Mouse (Mus musculus): ENCODE data around the gene Cdh8. TPM values are rescaled to one million over a fixed set of nuclear protein-coding genes. Genes with fewer than 3 reads are reported as not detected.
"Not testable (repeated sequence)": the region's sequence is repeated elsewhere in the genome, so short reads cannot be mapped to it uniquely, and the experiment has no call there.

The Cdh8 gene
- polyA plus RNA-seq, 1 experiment from 2014 or later = 47.0 TPM

- 16% methylated on average over 3 of the region's 3 CpGs for WGBS
- Histone ChIP-seq H3K9ac (replicated peaks) (no peak overlapping the region), H3K4me3 (replicated peaks) (no peak overlapping the region), H3K4me2 (replicated peaks) (no peak overlapping the region), H3K36me3 (no peaks in the 10 kb centered on the region), H3K9me3 (no peaks in the 10 kb centered on the region), H3K4me1 (replicated peaks) (peaks cover 5% of the 10 kb centered on the region; the same call in 1 of the 2 replicates), H3K27me3 (no peaks in the 10 kb centered on the region), H3K27ac (no peak overlapping the region)
- ATAC-seq = no peak
These were observed 149.1 kb downstream of the Cdh8 start for GRCm38 (mm10) chr8:99267133-99267532.

- Histone ChIP-seq H3K27ac (peak overlapping the region; percentile 9; the same call in 1 of the 2 replicates), H3K4me1 (replicated peaks) (peaks cover 19% of the 10 kb centered on the region)
These were observed 181.9 kb downstream of the Cdh8 start for GRCm38 (mm10) chr8:99234372-99234771.

GRCm38 (mm10) chr8:99223697-99224096, 192.6 kb downstream of the Cdh8 start:
- no peak overlapping the region for H3K4me2 ChIP-seq (replicated peaks)
- no peaks in the 10 kb centered on the region for H3K36me3 ChIP-seq
- 80% methylated on average over 6 of the region's 6 CpGs for WGBS
- H3K4me1 ChIP-seq (replicated peaks) = no peaks in the 10 kb centered on the region
- H3K4me3 ChIP-seq (replicated peaks) = no peak overlapping the region
- no peak overlapping the region for H3K27ac ChIP-seq
- no peaks in the 10 kb centered on the region for H3K27me3 ChIP-seq
- ATAC-seq = no peak
- no peak overlapping the region for H3K9ac ChIP-seq (replicated peaks)
- H3K9me3 ChIP-seq = no peaks in the 10 kb centered on the region

More at GRCm38 (mm10) chr8:99234372-99234771, 181.9 kb downstream of the Cdh8 start:
- Histone ChIP-seq H3K9ac (replicated peaks) (no peak overlapping the region), H3K4me2 (replicated peaks) (no peak overlapping the region), H3K4me3 (replicated peaks) (no peak overlapping the region), H3K9me3 (no peaks in the 10 kb centered on the region), H3K36me3 (no peaks in the 10 kb centered on the region), H3K27me3 (no peaks in the 10 kb centered on the region)
- 23% methylated on average over 4 of the region's 4 CpGs for WGBS
- 0 out of 2 replicates have a peak, but pooled peaks have one; percentile 37 for ATAC-seq

GRCm38 (mm10) chr8:99205194-99205593, 211.1 kb downstream of the Cdh8 start:
- ATAC-seq = no peak
- 78% methylated on average over 7 of the region's 7 CpGs for WGBS
- H3K27me3 ChIP-seq = no peaks in the 10 kb centered on the region
- no peaks in the 10 kb centered on the region for H3K9me3 ChIP-seq
- H3K4me1 ChIP-seq (replicated peaks) = no peaks in the 10 kb centered on the region
- H3K9ac ChIP-seq (replicated peaks) = no peak overlapping the region
- no peaks in the 10 kb centered on the region for H3K36me3 ChIP-seq
- no peak overlapping the region for H3K4me2 ChIP-seq (replicated peaks)
- H3K27ac ChIP-seq = no peak overlapping the region
- no peak overlapping the region for H3K4me3 ChIP-seq (replicated peaks)

- 83% methylated on average over 2 of the region's 2 CpGs for WGBS
- H3K27ac ChIP-seq = no peak overlapping the region
- ATAC-seq = no peak
- H3K4me1 ChIP-seq (replicated peaks) = no peaks in the 10 kb centered on the region
- no peak overlapping the region for H3K9ac ChIP-seq (replicated peaks)
- H3K4me2 ChIP-seq (replicated peaks) = no peak overlapping the region
- 0 out of 2 replicates have a peak, but pooled peaks cover 2% of the 10 kb centered on the region for H3K36me3 ChIP-seq
- H3K4me3 ChIP-seq (replicated peaks) = no peak overlapping the region
- no peaks in the 10 kb centered on the region for H3K27me3 ChIP-seq
- no peaks in the 10 kb centered on the region for H3K9me3 ChIP-seq
These were observed 225.6 kb downstream of the Cdh8 start for GRCm38 (mm10) chr8:99190643-99191042.

GRCm38 (mm10) chr8:99186879-99187278, 229.4 kb downstream of the Cdh8 start:
- H3K9ac ChIP-seq (replicated peaks) = no peak overlapping the region
- no peaks in the 10 kb centered on the region for H3K4me1 ChIP-seq (replicated peaks)
- H3K36me3 ChIP-seq = 0 out of 2 replicates have a peak, but pooled peaks cover 2% of the 10 kb centered on the region
- no peak for ATAC-seq
- no peaks in the 10 kb centered on the region for H3K27me3 ChIP-seq
- H3K27ac ChIP-seq = no peak overlapping the region
- WGBS = 96% methylated on average over 5 of the region's 5 CpGs
- no peaks in the 10 kb centered on the region for H3K9me3 ChIP-seq
- H3K4me2 ChIP-seq (replicated peaks) = no peak overlapping the region
- no peak overlapping the region for H3K4me3 ChIP-seq (replicated peaks)

GRCm38 (mm10) chr8:99184186-99184585, 232.1 kb downstream of the Cdh8 start:
- H3K4me3 ChIP-seq (replicated peaks) = no peak overlapping the region
- no peak for ATAC-seq
- H3K27me3 ChIP-seq = no peaks in the 10 kb centered on the region
- no peaks in the 10 kb centered on the region for H3K4me1 ChIP-seq (replicated peaks)
- H3K36me3 ChIP-seq = no peaks in the 10 kb centered on the region
- H3K4me2 ChIP-seq (replicated peaks) = no peak overlapping the region
- no peaks in the 10 kb centered on the region for H3K9me3 ChIP-seq
- H3K9ac ChIP-seq (replicated peaks) = no peak overlapping the region
- H3K27ac ChIP-seq = no peak overlapping the region

- Histone ChIP-seq H3K27me3 (no peaks in the 10 kb centered on the region), H3K9me3 (no peaks in the 10 kb centered on the region), H3K4me1 (replicated peaks) (no peaks in the 10 kb centered on the region), H3K4me3 (replicated peaks) (no peak overlapping the region), H3K9ac (replicated peaks) (no peak overlapping the region), H3K4me2 (replicated peaks) (no peak overlapping the region), H3K36me3 (no peaks in the 10 kb centered on the region), H3K27ac (no peak overlapping the region)
- ATAC-seq = no peak
- WGBS = 39% methylated on average over 3 of the region's 3 CpGs
These were observed 249.3 kb downstream of the Cdh8 start for GRCm38 (mm10) chr8:99166966-99167365.

- no peak for ATAC-seq
These were observed 254.6 kb downstream of the Cdh8 start for GRCm38 (mm10) chr8:99161633-99162032.

GRCm38 (mm10) chr8:99145436-99145835, 270.8 kb downstream of the Cdh8 start:
- H3K4me3 ChIP-seq (replicated peaks) = no peak overlapping the region
- H3K9ac ChIP-seq (replicated peaks) = no peak overlapping the region
- H3K27ac ChIP-seq = no peak overlapping the region
- H3K36me3 ChIP-seq = no peaks in the 10 kb centered on the region
- 94% methylated on average over 6 of the region's 6 CpGs for WGBS
- no peak overlapping the region for H3K4me2 ChIP-seq (replicated peaks)
- H3K27me3 ChIP-seq = no peaks in the 10 kb centered on the region
- ATAC-seq = no peak
- H3K9me3 ChIP-seq = no peaks in the 10 kb centered on the region
- no peaks in the 10 kb centered on the region for H3K4me1 ChIP-seq (replicated peaks)

More at GRCm38 (mm10) chr8:99161633-99162032, 254.6 kb downstream of the Cdh8 start:
- H3K4me2 ChIP-seq (replicated peaks) = no peak overlapping the region
- H3K4me3 ChIP-seq (replicated peaks) = no peak overlapping the region
- no peaks in the 10 kb centered on the region for H3K9me3 ChIP-seq
- H3K4me1 ChIP-seq (replicated peaks) = no peaks in the 10 kb centered on the region
- 23% methylated on average over 4 of the region's 4 CpGs for WGBS
- no peak overlapping the region for H3K9ac ChIP-seq (replicated peaks)
- no peaks in the 10 kb centered on the region for H3K27me3 ChIP-seq
- no peak overlapping the region for H3K27ac ChIP-seq
- no peaks in the 10 kb centered on the region for H3K36me3 ChIP-seq

GRCm38 (mm10) chr8:99144761-99145160, 271.5 kb downstream of the Cdh8 start:
- H3K9me3 ChIP-seq; ATAC-seq; H3K4me1 ChIP-seq (replicated peaks); H3K9ac ChIP-seq (replicated peaks); H3K27me3 ChIP-seq; H3K36me3 ChIP-seq; H3K4me2 ChIP-seq (replicated peaks); H3K4me3 ChIP-seq (replicated peaks); H3K27ac ChIP-seq: not testable (repeated sequence)
- 68% methylated on average over 1 of the region's 1 CpGs for WGBS

GRCm38 (mm10) chr8:99098453-99098852, 317.8 kb downstream of the Cdh8 start:
- Histone ChIP-seq H3K27me3 (no peaks in the 10 kb centered on the region), H3K4me3 (replicated peaks) (no peak overlapping the region), H3K36me3 (no peaks in the 10 kb centered on the region), H3K9me3 (no peaks in the 10 kb centered on the region), H3K9ac (replicated peaks) (no peak overlapping the region), H3K4me1 (replicated peaks) (no peaks in the 10 kb centered on the region), H3K27ac (no peak overlapping the region), H3K4me2 (replicated peaks) (no peak overlapping the region)
- 91% methylated on average over 2 of the region's 2 CpGs for WGBS
- ATAC-seq = no peak

GRCm38 (mm10) chr8:99051344-99051743, 364.9 kb downstream of the Cdh8 start:
- no peak overlapping the region for H3K4me2 ChIP-seq (replicated peaks)
- no peak overlapping the region for H3K4me3 ChIP-seq (replicated peaks)
- ATAC-seq = no peak
- no peaks in the 10 kb centered on the region for H3K9me3 ChIP-seq
- H3K9ac ChIP-seq (replicated peaks) = no peak overlapping the region
- no peaks in the 10 kb centered on the region for H3K36me3 ChIP-seq
- no peak overlapping the region for H3K27ac ChIP-seq
- no peaks in the 10 kb centered on the region for H3K4me1 ChIP-seq (replicated peaks)
- H3K27me3 ChIP-seq = no peaks in the 10 kb centered on the region
